Mouse (Mus musculus): Measurements from ENCODE around the gene Sec61b. TPM values are rescaled to one million over a fixed set of nuclear protein-coding genes. Genes with fewer than 3 reads are reported as not detected.

Gene Sec61b
- 289 and 313 TPM in 2 replicates for polyA plus RNA-seq (2014; fragmentation: Nextera tagmentation; extraction: Ambion mirVana)

- ATAC-seq (peak; percentile 98), DNase-seq (ENCODE audit: low spot score) (peak; percentile 100)
- peak within 1 kb of the TSS; percentile 68 for H3K4me3 ChIP-seq (ENCODE audit: low read depth, low read length)
- H3K4me2 ChIP-seq (ENCODE audit: low read length), result peak within 1 kb of the TSS; percentile 54
- H3K36me3 ChIP-seq (ENCODE audit: control insufficient read depth, insufficient read depth, low read length), result peaks cover 60% of the 10 kb centered on the region
- WGBS, result under 1% methylated on average over 58 of the region's 58 CpGs
- H3K4me1 ChIP-seq (ENCODE audit: control insufficient read depth, insufficient read depth, low read length), result peaks cover 14% of the 10 kb centered on the region
- peak within 1 kb of the TSS; percentile 83 for H3K9ac ChIP-seq (ENCODE audit: low read length)
- no peaks in the 10 kb centered on the region for H3K9me3 ChIP-seq (replicated peaks; ENCODE audit: control insufficient read depth, low read length)
- no peaks in the 10 kb centered on the region for H3K27me3 ChIP-seq (replicated peaks; ENCODE audit: control insufficient read depth, insufficient read depth, low read length)
- H3K27ac ChIP-seq (ENCODE audit: low read depth, low read length), result peak within 1 kb of the TSS; percentile 97
Measured at GRCm38 (mm10) chr4:47473968-47474729, at the start of gene Sec61b, which contains the start of gene Alg2. Sec61b (plus strand) TSS chr4:47474658. Alg2 (minus strand) TSS chr4:47474333.

DNA sequence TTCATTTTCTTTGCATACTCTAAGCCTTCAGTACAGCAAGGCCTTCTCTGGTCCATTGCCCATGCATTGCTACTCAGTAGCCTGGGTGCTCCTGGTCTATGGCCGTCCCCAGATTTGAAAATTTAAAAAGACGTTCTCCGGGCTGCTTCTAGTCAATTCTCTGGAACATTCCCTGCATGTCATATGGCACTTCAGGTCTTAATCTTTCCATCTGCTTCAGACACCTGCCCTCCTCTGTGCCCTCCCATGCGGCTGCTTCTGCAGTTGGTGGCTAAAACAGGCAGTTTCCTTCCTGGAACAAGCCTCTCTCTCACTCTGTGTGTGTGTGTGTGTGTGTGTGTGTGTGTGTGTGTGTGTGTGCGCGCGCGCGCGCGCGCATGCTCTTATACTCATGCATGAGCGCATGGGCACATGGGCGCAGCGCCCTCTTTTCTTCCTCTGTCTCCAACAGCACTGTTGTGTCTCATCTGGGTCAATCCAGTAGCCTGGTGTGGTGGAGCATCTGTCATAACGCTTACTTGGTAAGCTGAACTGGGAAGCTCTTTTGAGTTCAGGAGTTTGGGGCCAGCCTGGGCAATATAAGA lies 49.1 kb upstream of the Sec61b start:
- no peaks in the 10 kb centered on the region for H3K27me3 ChIP-seq (replicated peaks; ENCODE audit: control insufficient read depth, insufficient read depth, low read length)
- H3K4me3 ChIP-seq (ENCODE audit: low read depth, low read length), result no peak overlapping the region
- ATAC-seq (no peak), DNase-seq (ENCODE audit: low spot score) (no peak)
- WGBS, result 90% methylated on average over 16 of the region's 16 CpGs
- H3K27ac ChIP-seq (ENCODE audit: low read depth, low read length), result no peak overlapping the region
- no peaks in the 10 kb centered on the region for H3K4me1 ChIP-seq (ENCODE audit: control insufficient read depth, insufficient read depth, low read length)
- H3K4me2 ChIP-seq (ENCODE audit: low read length), result no peak overlapping the region
- H3K36me3 ChIP-seq (ENCODE audit: control insufficient read depth, insufficient read depth, low read length), result no peaks in the 10 kb centered on the region
- no peaks in the 10 kb centered on the region for H3K9me3 ChIP-seq (replicated peaks; ENCODE audit: control insufficient read depth, low read length)
- H3K9ac ChIP-seq (ENCODE audit: low read length), result no peak overlapping the region

- WGBS, result 79% methylated on average over 3 of the region's 3 CpGs
- ATAC-seq (no peak), DNase-seq (ENCODE audit: low spot score) (no peak)
- no peak overlapping the region for H3K4me2 ChIP-seq (ENCODE audit: low read length)
- no peaks in the 10 kb centered on the region for H3K4me1 ChIP-seq (ENCODE audit: control insufficient read depth, insufficient read depth, low read length)
- H3K4me3 ChIP-seq (ENCODE audit: low read depth, low read length), result no peak overlapping the region
- no peaks in the 10 kb centered on the region for H3K27me3 ChIP-seq (replicated peaks; ENCODE audit: control insufficient read depth, insufficient read depth, low read length)
- H3K27ac ChIP-seq (ENCODE audit: low read depth, low read length), result no peak overlapping the region
- no peaks in the 10 kb centered on the region for H3K36me3 ChIP-seq (ENCODE audit: control insufficient read depth, insufficient read depth, low read length)
- no peak overlapping the region for H3K9ac ChIP-seq (ENCODE audit: low read length)
- H3K9me3 ChIP-seq (replicated peaks; ENCODE audit: control insufficient read depth, low read length), result no peaks in the 10 kb centered on the region
Measured at GRCm38 (mm10) chr4:47427606-47428005, 46.9 kb upstream of the Sec61b start.

GRCm38 (mm10) chr4:47430557-47430956 lies 43.9 kb upstream of the Sec61b start:
- no peak overlapping the region for H3K9ac ChIP-seq (ENCODE audit: low read length)
- 85% methylated on average over 6 of the region's 6 CpGs for WGBS
- no peaks in the 10 kb centered on the region for H3K27me3 ChIP-seq (replicated peaks; ENCODE audit: control insufficient read depth, insufficient read depth, low read length)
- H3K4me2 ChIP-seq (ENCODE audit: low read length), result no peak overlapping the region
- ATAC-seq (no peak), DNase-seq (ENCODE audit: low spot score) (no peak)
- no peaks in the 10 kb centered on the region for H3K4me1 ChIP-seq (ENCODE audit: control insufficient read depth, insufficient read depth, low read length)
- H3K36me3 ChIP-seq (ENCODE audit: control insufficient read depth, insufficient read depth, low read length), result no peaks in the 10 kb centered on the region
- H3K27ac ChIP-seq (ENCODE audit: low read depth, low read length), result no peak overlapping the region
- no peak overlapping the region for H3K4me3 ChIP-seq (ENCODE audit: low read depth, low read length)
- no peaks in the 10 kb centered on the region for H3K9me3 ChIP-seq (replicated peaks; ENCODE audit: control insufficient read depth, low read length)

DNA sequence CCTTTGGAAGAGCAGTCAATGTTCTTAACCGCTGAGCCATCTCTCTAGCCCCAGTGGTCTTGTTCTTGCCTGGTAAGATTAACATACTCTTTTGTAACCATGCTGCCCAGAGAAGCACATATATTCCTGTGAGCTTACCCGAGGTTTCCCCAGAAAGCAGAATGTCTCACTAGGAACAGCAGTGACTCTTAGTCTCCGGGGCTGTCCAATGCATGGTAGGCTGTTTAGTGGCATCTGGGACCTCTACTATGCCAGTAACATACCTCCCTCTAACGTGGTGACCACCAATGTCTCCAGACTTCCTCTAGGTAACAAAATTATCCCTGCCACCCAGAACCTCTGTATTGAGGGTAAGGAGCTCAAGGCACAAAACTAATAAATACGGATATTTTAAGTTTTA lies 43.4 kb upstream of the Sec61b start:
- WGBS, result 88% methylated on average over 5 of the region's 5 CpGs
- no peak overlapping the region for H3K4me3 ChIP-seq (ENCODE audit: low read depth, low read length)

GRCm38 (mm10) chr4:47432766-47433165 lies 41.7 kb upstream of the Sec61b start:
- Histone ChIP-seq H3K27ac (ENCODE audit: low read depth, low read length) (no peak overlapping the region), H3K9ac (ENCODE audit: low read length) (no peak overlapping the region), H3K4me1 (ENCODE audit: control insufficient read depth, insufficient read depth, low read length) (peaks cover 3% of the 10 kb centered on the region; the same call in 1 of the 2 replicates), H3K4me3 (ENCODE audit: low read depth, low read length) (no peak overlapping the region), H3K27me3 (replicated peaks; ENCODE audit: control insufficient read depth, insufficient read depth, low read length) (no peaks in the 10 kb centered on the region), H3K36me3 (ENCODE audit: control insufficient read depth, insufficient read depth, low read length) (no peaks in the 10 kb centered on the region), H3K4me2 (ENCODE audit: low read length) (no peak overlapping the region), H3K9me3 (replicated peaks; ENCODE audit: control insufficient read depth, low read length) (no peaks in the 10 kb centered on the region)
- ATAC-seq (no peak), DNase-seq (ENCODE audit: low spot score) (no peak)
- 87% methylated on average over 7 of the region's 7 CpGs for WGBS

More for the DNA sequence above, 43.4 kb upstream of the Sec61b start:
- ATAC-seq (no peak), DNase-seq (ENCODE audit: low spot score) (no peak)
- Histone ChIP-seq H3K36me3 (ENCODE audit: control insufficient read depth, insufficient read depth, low read length) (no peaks in the 10 kb centered on the region), H3K27ac (ENCODE audit: low read depth, low read length) (no peak overlapping the region), H3K27me3 (replicated peaks; ENCODE audit: control insufficient read depth, insufficient read depth, low read length) (no peaks in the 10 kb centered on the region), H3K4me1 (ENCODE audit: control insufficient read depth, insufficient read depth, low read length) (no peaks in the 10 kb centered on the region), H3K9ac (ENCODE audit: low read length) (no peak overlapping the region), H3K4me2 (ENCODE audit: low read length) (no peak overlapping the region), H3K9me3 (replicated peaks; ENCODE audit: control insufficient read depth, low read length) (no peaks in the 10 kb centered on the region)

- ATAC-seq (no peak), DNase-seq (ENCODE audit: low spot score) (no peak)
- Histone ChIP-seq H3K4me3 (ENCODE audit: low read depth, low read length) (no peak overlapping the region), H3K4me2 (ENCODE audit: low read length) (no peak overlapping the region), H3K27me3 (replicated peaks; ENCODE audit: control insufficient read depth, insufficient read depth, low read length) (no peaks in the 10 kb centered on the region), H3K4me1 (ENCODE audit: control insufficient read depth, insufficient read depth, low read length) (peaks cover 3% of the 10 kb centered on the region; the same call in 1 of the 2 replicates), H3K27ac (ENCODE audit: low read depth, low read length) (no peak overlapping the region), H3K9me3 (replicated peaks; ENCODE audit: control insufficient read depth, low read length) (no peaks in the 10 kb centered on the region), H3K9ac (ENCODE audit: low read length) (no peak overlapping the region), H3K36me3 (ENCODE audit: control insufficient read depth, insufficient read depth, low read length) (no peaks in the 10 kb centered on the region)
- 63% methylated on average over 12 of the region's 12 CpGs for WGBS
Measured at GRCm38 (mm10) chr4:47435131-47435530, 39.3 kb upstream of the Sec61b start.

DNA sequence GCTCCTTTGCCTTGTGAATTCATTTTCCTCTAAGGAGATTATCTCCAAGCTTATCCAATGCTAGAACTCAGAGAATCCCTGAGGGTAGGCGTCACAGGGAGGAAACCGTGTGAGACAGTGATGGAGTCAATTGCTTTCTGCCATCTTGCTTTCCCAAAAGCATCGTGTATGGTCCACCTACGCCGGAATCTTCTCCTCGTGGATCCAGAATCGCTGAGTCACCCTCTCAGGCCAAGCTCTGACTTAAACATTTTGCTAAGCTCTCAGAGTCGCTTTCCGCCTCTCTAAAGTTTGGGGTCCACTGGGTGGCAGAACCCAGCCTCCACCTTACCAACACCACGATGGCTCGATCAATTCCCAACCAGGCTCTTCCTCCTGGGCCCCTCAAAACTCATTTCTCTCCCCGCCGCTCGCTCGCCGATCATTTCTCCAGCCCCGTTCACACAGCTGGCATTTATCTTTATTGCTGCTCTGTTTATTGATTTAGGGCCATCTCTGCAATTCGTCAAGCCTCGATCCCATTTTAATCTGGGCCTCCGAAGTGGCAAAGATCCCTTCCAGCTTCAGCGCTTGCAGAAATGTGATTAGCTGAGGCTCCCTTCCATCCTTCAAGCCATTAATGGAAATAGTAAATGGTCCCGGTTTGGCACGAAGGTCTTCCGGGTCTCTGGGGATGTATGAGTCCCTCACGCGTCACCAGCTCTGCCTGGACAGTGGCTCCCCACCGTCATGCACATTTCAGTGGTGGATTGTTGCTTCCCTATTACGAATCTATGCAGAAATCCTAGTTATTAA lies 38.7 kb upstream of the Sec61b start:
- peaks cover 3% of the 10 kb centered on the region; the same call in 1 of the 2 replicates for H3K4me1 ChIP-seq (ENCODE audit: control insufficient read depth, insufficient read depth, low read length)
- no peak overlapping the region for H3K4me2 ChIP-seq (ENCODE audit: low read length)
- DNase-seq (ENCODE audit: low spot score) (no peak), ATAC-seq (no peak)
- 87% methylated on average over 28 of the region's 28 CpGs for WGBS
- no peak overlapping the region for H3K27ac ChIP-seq (ENCODE audit: low read depth, low read length)
- H3K4me3 ChIP-seq (ENCODE audit: low read depth, low read length), result no peak overlapping the region
- no peaks in the 10 kb centered on the region for H3K27me3 ChIP-seq (replicated peaks; ENCODE audit: control insufficient read depth, insufficient read depth, low read length)
- H3K9me3 ChIP-seq (replicated peaks; ENCODE audit: control insufficient read depth, low read length), result no peaks in the 10 kb centered on the region
- H3K9ac ChIP-seq (ENCODE audit: low read length), result no peak overlapping the region
- H3K36me3 ChIP-seq (ENCODE audit: control insufficient read depth, insufficient read depth, low read length), result no peaks in the 10 kb centered on the region

Measured in forebrain, embryonic 14.5 days (tissue).